Mouse (Mus musculus) intestine, postnatal 0 days (tissue): ENCODE data around the gene R3hdm2. TPM values are rescaled to one million over a fixed set of nuclear protein-coding genes. Genes with fewer than 3 reads are reported as not detected.

ENCODE experiments used
- ATAC-seq: fragments of 200-750 bp; cut with Nextera tagmentation; 2 replicates; pipeline ENCODE4 v1.8.0; 2017; ENCODE audit warnings: mild to moderate bottlenecking, moderate TSS enrichment, moderate library complexity
- H3K27ac ChIP-seq: fragments of 300-500 bp; sonication (generic); 2 replicates; pipeline ENCODE4 v1.5.1; 2014; ENCODE audit warnings: mild to moderate bottlenecking, low read depth, low read length, moderate library complexity
- H3K27me3 ChIP-seq: fragments of 300-500 bp; sonication (generic); replicated peaks from 2 replicates; pipeline ENCODE4 v1.6.1; 2014; ENCODE audit warnings: low read length, mixed read lengths; ENCODE audit not compliant: control insufficient read depth, insufficient read depth
- H3K36me3 ChIP-seq: fragments of 300-500 bp; sonication (generic); 2 replicates; pipeline ENCODE4 v1.6.1; 2014; ENCODE audit warnings: mild to moderate bottlenecking, moderate library complexity; ENCODE audit not compliant: control insufficient read depth, insufficient read depth
- H3K4me1 ChIP-seq: fragments of 300-500 bp; sonication (generic); replicated peaks from 2 replicates; pipeline ENCODE4 v1.6.1; 2014; ENCODE audit warnings: antibody characterized with exemption, low read length, mixed read lengths; ENCODE audit not compliant: control insufficient read depth, insufficient read depth
- H3K4me2 ChIP-seq: fragments of 300-500 bp; sonication (generic); replicated peaks from 2 replicates; pipeline ENCODE4 v1.6.1; 2014; ENCODE audit warnings: low read depth, mild to moderate bottlenecking, moderate library complexity
- H3K4me3 ChIP-seq: fragments of 300-500 bp; sonication (generic); 2 replicates; pipeline ENCODE4 v1.5.1; 2014; ENCODE audit warnings: low read depth, low read length
- H3K9ac ChIP-seq: fragments of 300-500 bp; sonication (generic); 2 replicates; pipeline ENCODE4 v1.6.1; 2014; ENCODE audit warnings: mild to moderate bottlenecking, low read depth, low read length
- H3K9me3 ChIP-seq: fragments of 300-500 bp; sonication (generic); 2 replicates; pipeline ENCODE4 v1.6.1; 2016; ENCODE audit warnings: mixed run types; ENCODE audit not compliant: control insufficient read depth
- CTCF ChIP-seq: sonication (generic); IDR thresholded peaks from 2 replicates; pipeline ENCODE4 v1.5.1; 2016; ENCODE audit warnings: low read depth, mild to moderate bottlenecking, control low read depth, antibody characterized with exemption, moderate library complexity
- WGBS: fragments of 180-500 bp; shearing (Covaris S2); extraction: QIAGEN DNeasy Blood & Tissue Kit; methylation state at CpG from one replicate; pipeline ENCODE4 v1.1.7; 2014; 5-methylcytosine and 5-hydroxymethylcytosine counted together
- polyA plus RNA-seq: library from polyadenylated mRNA; unstranded; fragments of >200 nt; fragmentation: Nextera tagmentation; extraction: Ambion mirVana; gene quantifications from 2 replicates; pipeline ENCODE4 v1.2.1, GENCODE M21; 2015

R3hdm2 gene
- polyA plus RNA-seq, 1 experiment from 2014 or later, result 19.4 TPM

GRCm38 (mm10) chr10:127511634-127512306 is 131.6 kb downstream of the R3hdm2 start:
- Histone ChIP-seq H3K4me3 (peak overlapping the region; percentile 53), H3K9ac (no peak overlapping the region), H3K4me2 (peak overlapping the region; percentile 96), H3K27ac (no peak overlapping the region), H3K36me3 (no peaks in the 10 kb centered on the region), H3K4me1 (peaks cover 22% of the 10 kb centered on the region), H3K9me3 (no peaks in the 10 kb centered on the region), H3K27me3 (peaks cover 60% of the 10 kb centered on the region)
- peak; percentile 58 for TF ChIP-seq CTCF
- WGBS, result under 1% methylated on average over 43 of the region's 46 CpGs
- ATAC-seq, result no peak

GRCm38 (mm10) chr10:127512307-127512666 is 132.2 kb downstream of the R3hdm2 start:
- Histone ChIP-seq H3K36me3 (no peaks in the 10 kb centered on the region), H3K9me3 (no peaks in the 10 kb centered on the region), H3K4me2 (peak overlapping the region; percentile 96), H3K9ac (no peak overlapping the region; the same call in 1 of the 2 replicates), H3K27me3 (peaks cover 60% of the 10 kb centered on the region), H3K27ac (no peak overlapping the region), H3K4me3 (peak overlapping the region; percentile 53), H3K4me1 (peaks cover 27% of the 10 kb centered on the region)
- TF ChIP-seq CTCF, result no peak
- ATAC-seq, result no peak
- 5% methylated on average over 7 of the region's 7 CpGs for WGBS

GRCm38 (mm10) chr10:127512813-127513212 is 132.7 kb downstream of the R3hdm2 start:
- TF ChIP-seq CTCF, result peak; percentile 100
- Histone ChIP-seq H3K4me3 (peak overlapping the region; percentile 53), H3K36me3 (peaks cover 4% of the 10 kb centered on the region; the same call in 1 of the 2 replicates), H3K27me3 (peaks cover 57% of the 10 kb centered on the region), H3K27ac (no peak overlapping the region), H3K4me2 (peak overlapping the region; percentile 96), H3K9me3 (no peaks in the 10 kb centered on the region), H3K9ac (no peak overlapping the region; the same call in 1 of the 2 replicates), H3K4me1 (peaks cover 27% of the 10 kb centered on the region)
- peak; percentile 47 for ATAC-seq
- WGBS, result 0% methylated on average over 27 of the region's 27 CpGs

GRCm38 (mm10) chr10:127513501-127514091 is 133.5 kb downstream of the R3hdm2 start:
- Histone ChIP-seq H3K27ac (no peak overlapping the region), H3K4me2 (peak overlapping the region; percentile 96), H3K9me3 (no peaks in the 10 kb centered on the region), H3K9ac (no peak overlapping the region), H3K4me3 (peak overlapping the region; percentile 53; the same call in 1 of the 2 replicates), H3K36me3 (peaks cover 10% of the 10 kb centered on the region), H3K27me3 (peaks cover 49% of the 10 kb centered on the region), H3K4me1 (peaks cover 27% of the 10 kb centered on the region)
- TF ChIP-seq CTCF, result no peak
- ATAC-seq, result no peak
- 7% methylated on average over 16 of the region's 16 CpGs for WGBS

- no peak for ATAC-seq
- TF ChIP-seq CTCF, result no peak
- Histone ChIP-seq H3K9me3 (no peaks in the 10 kb centered on the region), H3K27ac (no peak overlapping the region), H3K4me2 (peak overlapping the region; percentile 96; the same call in 1 of the 2 replicates), H3K4me3 (no peak overlapping the region; the same call in 1 of the 2 replicates), H3K36me3 (peaks cover 16% of the 10 kb centered on the region), H3K27me3 (peaks cover 45% of the 10 kb centered on the region), H3K9ac (no peak overlapping the region), H3K4me1 (peaks cover 23% of the 10 kb centered on the region)
- 36% methylated on average over 13 of the region's 13 CpGs for WGBS
These were observed 134.1 kb downstream of the R3hdm2 start for GRCm38 (mm10) chr10:127514111-127514698.

GRCm38 (mm10) chr10:127514764-127515163 is 134.6 kb downstream of the R3hdm2 start, which contains the start of gene Ndufa4l2:
TSS of gene Ndufa4l2 (plus strand) at chr10:127514967.
- Histone ChIP-seq H3K9me3 (no peaks in the 10 kb centered on the region), H3K4me1 (peaks cover 22% of the 10 kb centered on the region; the same call in 1 of the 2 replicates), H3K27me3 (peaks cover 40% of the 10 kb centered on the region), H3K36me3 (peaks cover 18% of the 10 kb centered on the region), H3K4me3 (peak within 1 kb of the TSS; percentile 53; the same call in 1 of the 2 replicates), H3K4me2 (peak within 1 kb of the TSS; percentile 96), H3K9ac (no peak within 1 kb of the TSS), H3K27ac (no peak within 1 kb of the TSS)
- 34% methylated on average over 6 of the region's 6 CpGs for WGBS
- ATAC-seq, result no peak
- no peak for TF ChIP-seq CTCF
